Comparison of ENCODE assay signal across 13 mouse cellular contexts in the genomic region with DNA sequence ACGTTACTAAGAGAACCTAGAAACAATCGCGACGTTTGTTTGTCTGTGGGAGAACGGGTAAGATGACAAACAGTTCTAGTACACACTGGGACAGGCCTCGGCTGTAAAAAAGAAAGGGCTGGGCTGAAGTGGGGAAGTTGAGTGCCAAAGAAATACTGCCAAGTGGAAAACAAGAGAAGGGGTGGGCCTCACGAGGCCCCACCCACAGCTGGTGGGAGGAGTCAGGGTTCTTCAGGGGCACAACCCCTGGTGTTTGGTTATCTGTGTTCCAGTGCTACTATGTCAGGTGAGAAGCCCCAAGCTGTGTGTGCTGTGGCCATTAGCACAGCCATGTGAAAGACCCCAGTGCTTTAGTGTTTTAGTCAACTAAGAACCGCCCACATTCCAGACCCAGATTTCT. TPM values are rescaled to one million over a fixed set of nuclear protein-coding genes. Genes with fewer than 3 reads are reported as not detected.
DNase-seq lines count a peak whose midpoint lies in the region; ATAC-seq and TF ChIP-seq lines count a peak whose summit lies in the region.
"Had no signal": no experiment of that assay in that cellular context is flagged by ENCODE, and none has a peak within 500 bp of the region (broad histone marks: within the 10 kb centered on the region; RNA-seq: fewer than 3 reads in every experiment).

No protein-coding gene starts in this region.

- H3K27ac ChIP-seq in heart, embryonic 12.5 days (ENCODE audit: poor library complexity, severe bottlenecking): no peak overlapping the region
- H3K27ac ChIP-seq in cortical plate, adult 2 months (ENCODE audit: insufficient read depth, low read length): 0 out of 2 replicates have a peak overlapping the region, but pooled peaks have one; percentile 29
- no peak overlapping the region for H3K27ac ChIP-seq in midbrain, postnatal 0 days (ENCODE audit: low read depth, low read length)
- H3K27ac ChIP-seq: hindbrain, embryonic 13.5 days; kidney, postnatal 0 days; limb, embryonic 13.5 days had no signal

- H3K4me2 ChIP-seq in heart, embryonic 12.5 days: no peak overlapping the region
- H3K4me2 ChIP-seq in midbrain, postnatal 0 days (ENCODE audit: low read depth, low read length, poor library complexity, severe bottlenecking): no peak overlapping the region
- H3K4me2 ChIP-seq: hindbrain, embryonic 13.5 days; limb, embryonic 13.5 days had no signal

- H3K9ac ChIP-seq in heart, embryonic 12.5 days: no peak overlapping the region
- H3K9ac ChIP-seq in midbrain, postnatal 0 days (replicated peaks; ENCODE audit: low read length, poor library complexity, severe bottlenecking): no peak overlapping the region
- H3K9ac ChIP-seq: hindbrain, embryonic 13.5 days; limb, embryonic 13.5 days had no signal

- TF ChIP-seq CTCF in E14TG2a.4 (conservative IDR thresholded peaks at IDR 0.05; ENCODE audit: low read length): no peak
- no peak for TF ChIP-seq CTCF in cortical plate, adult 2 months (IDR thresholded peaks at IDR 0.05; ENCODE audit: extremely low read depth, insufficient read depth, low read length)
- no peak for TF ChIP-seq CTCF in midbrain, postnatal 0 days (IDR thresholded peaks at IDR 0.05)

- intact Hi-C loops in heart, postnatal 10 days (cut with DNase I): no loop called here

- no peak for DNase-seq in heart, postnatal 10 days
- DNase-seq in lung, postnatal 25 days (ENCODE audit: low spot score): peak; percentile 59
- DNase-seq in midbrain, postnatal 0 days (ENCODE audit: low spot score): no peak
- no peak for DNase-seq in left cerebral cortex, adult 18-20 months (ENCODE audit: low spot score in 2 of 2)
- no peak for DNase-seq in kidney, postnatal 36 days
- DNase-seq: adrenal gland, postnatal 25 days had no signal

- H3K9me3 ChIP-seq in heart, embryonic 12.5 days (replicated peaks): peaks cover 5% of the 10 kb centered on the region; the same call in 1 of the 2 replicates
- H3K9me3 ChIP-seq in E14TG2a.4 (ENCODE audit: low read length): peaks cover 14% of the 10 kb centered on the region
- H3K9me3 ChIP-seq in midbrain, postnatal 0 days (ENCODE audit: low read length): no peaks in the 10 kb centered on the region
- H3K9me3 ChIP-seq: hindbrain, embryonic 13.5 days had no signal

- H3K36me3 ChIP-seq in heart, embryonic 12.5 days: no peaks in the 10 kb centered on the region
- H3K36me3 ChIP-seq in E14TG2a.4 (ENCODE audit: insufficient read depth, low read length): no peaks in the 10 kb centered on the region
- H3K36me3 ChIP-seq in midbrain, postnatal 0 days (ENCODE audit: insufficient read depth, low read length): no peaks in the 10 kb centered on the region

- no peak overlapping the region for H3K4me3 ChIP-seq in heart, embryonic 12.5 days
- 0 out of 2 replicates have a peak overlapping the region, but pooled peaks have one; percentile 41 for H3K4me3 ChIP-seq in E14TG2a.4 (replicated peaks; ENCODE audit: low read length)
- H3K4me3 ChIP-seq in cortical plate, adult 2 months (ENCODE audit: insufficient read depth, low read length): no peak overlapping the region
- H3K4me3 ChIP-seq in midbrain, postnatal 0 days (ENCODE audit: low read depth, low read length): no peak overlapping the region
- H3K4me3 ChIP-seq: hindbrain, embryonic 13.5 days; limb, embryonic 13.5 days; myocyte had no signal

- H3K27me3 ChIP-seq in heart, embryonic 12.5 days (replicated peaks): no peaks in the 10 kb centered on the region
- H3K27me3 ChIP-seq in E14TG2a.4 (ENCODE audit: insufficient read depth, low read length): no peaks in the 10 kb centered on the region
- H3K27me3 ChIP-seq in midbrain, postnatal 0 days (ENCODE audit: insufficient read depth, low read length): no peaks in the 10 kb centered on the region
- H3K27me3 ChIP-seq: hindbrain, embryonic 13.5 days; limb, embryonic 13.5 days had no signal

- TF ChIP-seq POLR2A in cortical plate, adult 2 months (IDR thresholded peaks at IDR 0.05; ENCODE audit: extremely low read depth, insufficient read depth, low read length): no peak

- H3K4me1 ChIP-seq in heart, embryonic 12.5 days (replicated peaks): peaks cover 38% of the 10 kb centered on the region
- H3K4me1 ChIP-seq in E14TG2a.4 (replicated peaks; ENCODE audit: low read depth, low read length): peaks cover 24% of the 10 kb centered on the region
- peaks cover 7% of the 10 kb centered on the region for H3K4me1 ChIP-seq in cortical plate, adult 2 months (ENCODE audit: control insufficient read depth, insufficient read depth, low read length)
- peaks cover 5% of the 10 kb centered on the region; the same call in 1 of the 2 replicates for H3K4me1 ChIP-seq in midbrain, postnatal 0 days (ENCODE audit: insufficient read depth, low read length)

- WGBS in heart, embryonic 12.5 days: 65% methylated on average over 8 of the region's 8 CpGs
- WGBS in midbrain, postnatal 0 days: 77% methylated on average over 8 of the region's 8 CpGs

- peak; percentile 52; the same call in 1 of the 2 replicates for ATAC-seq in heart, embryonic 12.5 days (ENCODE audit: insufficient number of reproducible peaks, low FRiP score)
- no peak for ATAC-seq in midbrain, postnatal 0 days (ENCODE audit: low FRiP score)

RNA-seq across cellular contexts. Expression of a gene that starts 22.4 kb away (rescaled TPM):
- 36.9 and 37.3 TPM in 2 replicates for polyA plus RNA-seq in heart, embryonic 12.5 days (2016; fragmentation: Nextera tagmentation; extraction: Ambion mirVana)
- total RNA-seq in heart, postnatal 10 days (2021): 10 to 100 TPM; 15.6 to 17.0 TPM
- 10.9 and 11.8 TPM in 2 replicates for polyA plus RNA-seq in cortical plate, adult 2 months (2012; rRNA removed)
- total RNA-seq in midbrain, postnatal 0 days (2014; rRNA removed): 27.0 and 42.3 TPM in 2 replicates
- 23.5 and 24.6 TPM in 2 replicates for polyA plus RNA-seq in midbrain, postnatal 0 days (2015; fragmentation: Nextera tagmentation; extraction: Ambion mirVana)
- 10 to 100 TPM; 19.4 to 21.3 TPM for total RNA-seq in left cerebral cortex, adult 18-20 months (2021)
